Mouse (Mus musculus): Measurements from ENCODE around the gene Cdc123.

Cdc123 gene

DNA sequence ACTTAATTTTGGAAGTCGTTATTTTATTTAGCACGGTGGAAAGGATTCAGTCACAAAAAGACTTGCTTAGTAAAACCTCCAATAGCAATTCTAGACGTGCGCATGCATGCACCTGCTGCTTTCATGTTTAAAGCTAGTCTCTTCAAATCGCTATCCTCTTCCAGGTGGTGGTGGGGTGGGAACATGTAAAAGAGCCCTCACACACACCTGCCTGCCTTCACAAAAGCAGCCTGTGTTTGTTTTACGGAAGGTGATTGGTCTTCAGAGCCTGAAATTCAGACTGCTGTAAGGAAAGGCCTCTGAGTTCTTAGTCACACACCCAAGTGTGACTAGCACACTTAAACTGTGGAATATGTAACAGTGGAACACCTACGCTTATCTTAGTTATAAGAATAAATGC, 39.7 kb downstream of the Cdc123 start:
- no peak for DNase-seq (ENCODE audit: low read depth, low spot score)

DNA sequence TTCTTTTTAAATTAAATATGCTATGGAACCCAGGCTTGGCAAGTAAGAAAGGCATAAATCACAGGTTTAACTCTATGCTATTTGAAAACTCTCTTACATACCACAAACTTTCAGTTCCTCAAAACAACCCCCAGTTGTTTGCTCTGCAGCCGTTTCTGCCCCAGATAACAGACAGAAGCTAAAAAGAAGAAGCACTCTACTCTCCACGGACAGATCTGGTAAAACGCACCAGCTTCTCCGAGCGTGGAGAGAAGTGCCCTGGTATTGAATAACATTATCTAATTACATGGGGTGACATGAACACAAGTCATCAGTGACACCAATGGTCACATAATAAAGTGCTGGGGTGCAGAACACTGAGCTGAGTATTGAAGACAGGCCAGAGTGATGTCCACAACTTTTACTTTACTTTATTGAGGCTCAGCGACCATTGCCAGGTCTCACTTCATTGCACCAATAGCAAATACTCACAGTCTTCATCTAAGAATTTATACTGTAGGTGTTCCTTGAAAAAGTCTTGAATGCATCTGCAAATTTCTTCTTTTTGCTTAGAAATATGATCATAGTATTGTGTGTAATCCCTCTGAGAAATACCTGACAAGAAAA, 40.4 kb downstream of the Cdc123 start:
- DNase-seq (ENCODE audit: low read depth, low spot score), result no peak

DNA sequence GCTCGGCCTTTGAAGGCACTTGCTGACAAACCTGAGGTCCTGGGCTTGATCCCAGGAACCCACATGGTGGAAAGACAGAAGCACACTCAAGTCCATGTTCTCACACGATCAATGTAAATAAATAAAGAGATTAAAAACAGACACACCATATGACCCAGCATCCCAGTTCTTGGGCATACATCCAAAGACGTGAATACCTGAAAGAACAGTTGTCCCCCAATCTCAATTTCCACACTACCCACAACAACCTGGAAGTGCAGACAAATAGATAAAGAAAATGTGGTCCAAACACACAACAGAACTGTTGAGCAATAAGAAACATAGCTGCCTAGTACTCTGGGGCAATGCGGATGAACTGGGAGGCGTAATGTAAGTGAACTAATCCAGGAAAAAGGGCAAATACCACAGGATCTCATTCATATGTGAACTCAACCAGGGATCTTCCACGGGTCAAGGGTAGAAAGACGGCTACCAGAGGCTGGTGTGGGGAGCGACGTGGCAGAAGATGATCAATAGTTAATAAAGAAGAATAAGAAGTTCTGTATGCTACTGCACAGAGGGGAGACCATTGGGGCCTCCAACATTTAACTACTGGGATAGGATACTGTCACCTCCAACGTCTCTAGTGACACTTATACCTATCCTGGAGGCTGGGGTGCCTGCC, 42.9 kb downstream of the Cdc123 start:
- DNase-seq (ENCODE audit: low read depth, low spot score), result no peak

DNA sequence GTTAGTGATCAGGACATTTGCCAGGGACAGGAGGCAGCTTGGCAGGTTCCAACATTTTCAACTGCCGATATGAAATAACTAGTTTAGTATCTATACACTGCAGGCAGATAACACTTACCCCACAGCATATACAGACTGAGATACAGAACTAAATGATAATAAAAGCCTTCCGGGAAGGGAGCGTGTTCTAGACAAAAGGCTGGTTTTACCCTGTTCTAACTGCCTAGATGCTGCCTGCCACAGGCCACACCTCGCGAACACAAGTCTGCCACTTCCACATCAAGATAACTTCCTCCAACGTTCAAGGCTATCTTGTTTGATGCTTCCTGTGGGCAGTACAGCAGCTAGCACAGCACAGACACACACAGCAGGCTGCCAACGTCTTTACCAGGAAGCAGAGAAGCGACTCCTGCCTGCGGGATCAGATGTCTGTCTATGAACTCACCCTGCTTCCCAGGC, 43.8 kb downstream of the Cdc123 start:
- no peak for DNase-seq (ENCODE audit: low read depth, low spot score)

DNA sequence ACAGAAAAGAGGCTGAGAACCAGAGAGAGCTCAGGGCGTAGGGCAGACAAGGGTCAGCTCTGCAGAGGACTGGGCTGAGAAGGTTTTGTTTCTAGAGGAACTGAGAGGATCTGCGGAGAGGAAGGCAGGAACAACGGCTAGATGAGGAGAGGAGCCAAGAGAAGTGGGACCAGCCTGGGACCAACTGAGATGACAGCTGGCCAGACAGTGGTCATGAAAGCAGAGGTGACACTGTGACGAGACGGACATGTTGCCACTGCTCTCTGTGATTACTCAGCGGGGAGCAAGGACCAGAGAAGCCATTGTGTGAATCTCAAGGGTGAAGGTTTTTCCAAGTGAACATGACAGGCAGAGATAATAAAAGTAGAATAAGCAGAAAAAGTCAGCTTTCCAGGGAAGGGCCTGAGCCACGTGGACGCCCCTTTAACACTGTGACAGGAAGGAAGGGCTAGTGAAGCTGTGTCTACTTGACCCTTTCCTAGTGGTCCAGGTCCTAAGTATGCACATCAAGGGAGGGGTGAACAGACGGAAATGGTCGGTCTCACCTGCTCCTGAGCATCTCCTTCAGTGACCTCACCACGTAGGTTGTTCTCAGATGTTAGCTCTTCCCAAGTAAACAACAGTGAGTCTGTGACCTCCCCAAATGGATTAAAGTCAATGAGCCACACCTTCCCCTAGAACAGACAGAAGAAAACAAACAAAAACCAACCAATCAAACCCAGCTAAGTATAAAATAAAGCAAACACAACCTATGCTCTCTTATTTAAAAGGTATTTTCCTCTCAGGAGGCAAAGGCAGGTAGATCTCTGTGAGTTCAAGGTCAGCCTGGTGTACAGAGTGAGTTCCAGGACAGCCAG, 46.9 kb downstream of the Cdc123 start:
- DNase-seq (ENCODE audit: low read depth, low spot score), result no peak

DNA sequence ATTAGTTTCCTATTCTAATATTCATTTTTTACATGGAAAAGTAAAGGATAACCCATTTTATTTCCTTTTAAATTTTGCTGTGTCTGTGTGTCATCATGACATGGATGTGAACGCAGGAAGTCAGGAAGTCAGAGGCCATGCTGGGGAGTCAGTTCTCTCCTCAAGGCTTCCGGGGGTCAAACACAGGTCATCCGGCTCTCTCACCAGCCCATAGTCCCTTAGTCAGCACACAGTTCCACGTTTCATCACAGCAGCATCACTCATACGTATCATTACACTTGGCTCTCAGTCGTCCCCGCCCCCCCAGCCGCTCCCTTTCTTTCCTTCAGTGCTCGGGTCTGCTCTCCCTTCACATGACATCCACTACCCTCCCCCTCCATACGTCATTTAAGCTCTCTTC, 51.2 kb downstream of the Cdc123 start:
- DNase-seq (ENCODE audit: low read depth, low spot score), result no peak

DNA sequence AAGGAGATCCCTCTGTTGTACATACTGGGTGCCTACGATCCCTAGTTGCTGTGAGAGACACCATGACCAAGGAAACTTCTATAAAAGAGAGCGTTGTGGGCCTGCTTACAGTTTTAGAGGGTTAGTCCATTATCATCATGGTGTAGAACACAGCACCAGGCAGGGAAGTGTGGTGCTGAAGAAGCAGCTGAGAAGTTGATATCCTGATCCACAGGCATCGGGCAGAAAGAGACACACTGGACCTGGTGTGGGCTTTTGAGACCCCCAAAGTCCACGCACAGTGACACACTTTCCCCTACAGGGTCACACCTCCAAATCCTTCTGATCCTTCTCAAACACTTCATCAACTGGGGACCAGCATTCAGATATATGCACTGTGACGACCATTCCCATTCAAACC, 52.9 kb downstream of the Cdc123 start:
- no peak for DNase-seq (ENCODE audit: low read depth, low spot score)

DNA sequence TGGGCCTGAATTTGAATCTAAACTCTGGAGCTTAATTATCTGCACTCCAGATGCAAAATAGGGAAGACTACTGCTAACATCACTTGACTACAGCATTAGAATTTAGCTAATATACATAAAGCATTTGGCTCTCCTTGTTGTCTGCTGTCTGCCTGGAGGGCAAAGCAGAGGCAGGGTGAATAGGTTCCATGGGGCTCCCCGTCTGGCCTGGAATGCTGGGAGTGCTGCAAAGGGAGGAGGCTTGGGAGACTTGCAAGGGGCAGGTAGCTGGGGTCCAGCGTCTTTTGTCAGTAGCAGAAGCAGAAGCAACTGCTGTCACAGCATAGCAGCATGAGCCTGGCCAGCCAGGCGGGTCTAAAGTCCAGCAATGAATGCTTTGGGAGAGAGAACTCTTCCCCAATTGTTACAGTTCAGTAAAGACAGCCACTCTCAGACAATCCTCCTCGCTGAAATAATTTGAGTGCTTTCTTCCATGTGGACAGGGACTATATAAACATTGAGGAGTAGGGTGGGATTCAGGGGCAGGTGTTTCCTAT, 55.3 kb downstream of the Cdc123 start:
- no peak for DNase-seq (ENCODE audit: low read depth, low spot score)

DNA sequence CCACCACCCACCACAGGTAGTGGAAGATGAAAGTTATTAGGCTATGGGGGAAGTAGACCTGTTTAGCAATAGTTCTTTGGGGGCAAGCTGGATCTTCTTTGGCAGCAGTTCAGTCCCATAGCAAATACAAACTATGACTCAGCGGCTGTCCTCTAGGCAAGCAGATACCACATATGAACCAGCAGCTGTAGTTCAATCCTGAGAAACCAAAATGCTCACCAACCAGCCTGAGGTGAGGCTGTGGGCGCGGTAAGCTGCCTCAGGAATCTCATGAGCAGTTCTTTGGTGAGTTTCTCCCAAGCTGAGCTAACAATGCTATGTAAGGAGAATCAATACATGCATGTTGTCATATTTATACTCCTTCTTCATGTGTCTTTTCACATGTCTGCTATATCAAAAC, 57.6 kb downstream of the Cdc123 start:
- DNase-seq (ENCODE audit: low read depth, low spot score), result no peak

DNA sequence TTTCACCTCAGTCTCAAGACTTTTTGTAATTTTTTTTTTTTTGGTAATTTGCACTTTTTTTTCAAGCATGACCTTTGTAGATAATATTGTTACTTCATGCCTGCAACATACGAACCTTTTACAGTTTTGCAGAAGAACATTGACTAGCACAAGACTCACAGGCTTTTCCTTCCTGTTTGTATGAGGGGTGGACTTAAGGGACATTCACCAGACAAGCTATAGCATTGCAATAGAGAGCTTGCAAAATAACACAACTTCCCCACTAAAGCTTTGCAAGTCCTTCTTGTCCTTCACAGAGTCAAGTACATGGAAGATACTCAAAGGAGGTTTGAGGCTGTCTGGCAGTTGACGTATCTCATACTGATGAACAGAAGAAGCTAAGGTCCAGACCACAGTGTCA, 72.5 kb downstream of the Cdc123 start:
- DNase-seq (ENCODE audit: low read depth, low spot score), result no peak

DNA sequence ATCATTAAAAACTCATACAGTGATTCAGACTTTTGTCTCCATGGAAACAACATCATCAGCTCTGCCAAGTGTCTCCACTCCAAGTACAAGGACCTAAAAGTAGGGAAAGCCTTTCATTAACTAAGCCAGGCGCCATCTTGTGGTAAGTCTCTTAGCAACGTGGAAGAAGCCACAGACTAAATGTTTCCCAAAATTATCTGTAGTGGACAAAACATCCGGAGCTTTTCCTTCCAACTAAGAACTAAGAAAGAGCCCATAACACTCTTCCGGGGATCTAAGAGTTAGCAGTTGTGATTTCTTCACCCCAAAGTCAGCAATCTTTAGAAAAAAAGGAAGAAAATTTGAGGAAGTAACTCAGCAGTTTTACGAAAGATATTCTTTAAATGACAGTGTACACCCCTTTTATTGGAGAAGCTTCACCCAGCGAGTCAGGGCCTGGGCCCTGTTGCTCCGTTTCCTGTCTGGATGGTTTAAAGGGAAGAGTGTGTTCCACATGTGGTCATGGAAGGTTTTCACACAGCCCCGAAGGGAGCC, 74.2 kb downstream of the Cdc123 start:
- peak; percentile 45 for DNase-seq (ENCODE audit: low read depth, low spot score)

DNA sequence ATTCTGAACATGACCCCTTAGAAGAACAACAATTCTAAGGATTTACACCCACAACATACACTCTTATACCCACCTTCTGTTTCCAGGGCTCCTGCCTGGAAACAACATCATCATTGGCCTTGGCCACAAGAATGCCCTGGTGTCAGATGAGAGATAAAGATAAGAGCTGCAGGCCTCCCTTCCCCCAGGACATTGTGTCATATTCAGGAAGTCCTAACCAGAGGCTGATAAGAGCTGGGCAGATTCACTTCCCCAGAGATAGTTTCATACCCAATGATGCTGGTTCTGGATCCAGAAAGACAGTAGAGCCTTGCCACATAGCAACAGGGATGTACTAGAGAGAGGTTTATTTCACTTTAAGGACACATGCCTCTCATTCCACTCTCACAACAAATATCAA, 75.3 kb downstream of the Cdc123 start:
- DNase-seq (ENCODE audit: low read depth, low spot score), result no peak

DNA sequence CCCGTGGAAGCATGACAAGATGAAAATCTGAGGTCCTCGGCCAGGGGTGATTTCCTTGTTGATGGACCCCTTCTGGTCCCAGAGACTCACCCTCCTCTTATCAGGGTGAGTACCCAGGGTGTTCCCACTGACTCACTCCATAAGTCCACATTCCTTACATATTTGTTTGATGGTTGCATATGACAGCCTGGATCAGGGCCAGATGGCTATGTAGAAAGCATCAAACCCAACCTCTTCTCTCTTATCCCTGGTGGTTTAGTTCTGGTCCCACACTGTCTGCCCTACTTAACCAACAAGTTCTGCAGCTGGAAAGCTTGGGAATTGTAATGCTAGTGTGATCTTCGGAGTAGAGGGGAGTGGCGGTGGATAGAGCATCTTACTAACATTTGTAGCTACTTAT, 76.0 kb downstream of the Cdc123 start:
- no peak for DNase-seq (ENCODE audit: low read depth, low spot score)

DNA sequence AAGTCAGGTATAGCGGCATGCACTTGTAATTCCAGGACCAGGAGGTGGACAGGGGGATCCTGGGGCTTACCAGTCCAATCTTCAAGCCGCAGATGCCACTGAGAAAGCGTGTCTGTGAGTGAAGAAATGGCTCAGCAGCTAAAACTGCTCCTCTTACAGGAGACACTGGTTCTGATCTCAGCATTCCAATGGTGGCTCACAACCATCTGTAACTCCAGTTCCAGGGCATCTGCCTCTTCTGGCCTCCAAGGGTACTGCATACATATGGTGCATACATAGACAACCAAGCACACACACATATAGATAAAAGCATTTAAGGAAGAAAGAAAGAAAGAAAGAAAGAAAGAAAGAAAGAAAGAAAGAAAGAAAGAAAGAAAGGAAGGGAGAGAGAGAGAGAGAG, 82.9 kb downstream of the Cdc123 start:
- no peak for DNase-seq (ENCODE audit: low read depth, low spot score)

DNA sequence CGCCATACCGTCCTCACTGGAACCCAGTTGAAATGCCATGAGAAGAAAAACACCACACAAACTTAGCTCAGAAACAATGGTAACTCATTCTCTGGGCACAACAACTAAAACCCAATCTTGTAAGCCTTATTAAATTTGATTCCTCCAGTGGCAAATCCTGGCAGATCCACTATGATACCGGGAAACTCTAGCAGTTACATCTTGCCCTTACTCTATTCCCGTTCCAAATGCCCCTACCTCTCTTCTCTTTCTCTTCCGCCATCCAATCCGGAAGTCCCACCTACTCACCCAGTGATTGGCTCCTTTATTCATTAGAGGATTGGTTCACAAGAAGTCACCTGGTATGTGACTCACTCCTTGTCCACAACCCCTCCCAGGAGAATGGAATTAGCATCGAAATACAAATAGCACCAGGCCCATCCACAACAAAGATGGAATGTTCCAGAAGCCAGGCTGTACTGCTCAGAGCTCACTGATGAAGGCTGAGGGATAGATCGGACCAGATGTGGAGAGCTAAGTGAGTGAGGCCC, 84.4 kb downstream of the Cdc123 start:
- no peak for DNase-seq (ENCODE audit: low read depth, low spot score)

DNA sequence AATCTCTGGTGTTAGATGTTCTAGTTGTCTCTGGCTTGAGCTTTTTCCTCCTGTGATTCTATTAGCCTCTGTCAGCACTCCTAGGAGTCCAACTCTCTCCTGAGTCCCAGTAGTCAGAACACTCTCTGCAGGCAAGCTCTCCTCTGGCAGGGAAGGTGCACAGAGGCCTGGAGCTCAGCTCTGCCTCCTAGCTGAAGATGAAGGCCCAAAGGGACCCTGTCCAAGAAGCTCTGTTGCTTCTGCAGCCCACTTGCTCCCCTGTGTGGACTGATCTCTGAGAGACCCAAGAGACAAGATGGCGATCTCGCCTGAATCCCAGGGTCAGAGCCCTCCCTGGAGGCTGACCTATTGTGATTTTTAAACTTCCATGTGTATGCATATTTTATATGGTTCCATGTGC, 86.4 kb downstream of the Cdc123 start:
- DNase-seq (ENCODE audit: low read depth, low spot score), result no peak

DNA sequence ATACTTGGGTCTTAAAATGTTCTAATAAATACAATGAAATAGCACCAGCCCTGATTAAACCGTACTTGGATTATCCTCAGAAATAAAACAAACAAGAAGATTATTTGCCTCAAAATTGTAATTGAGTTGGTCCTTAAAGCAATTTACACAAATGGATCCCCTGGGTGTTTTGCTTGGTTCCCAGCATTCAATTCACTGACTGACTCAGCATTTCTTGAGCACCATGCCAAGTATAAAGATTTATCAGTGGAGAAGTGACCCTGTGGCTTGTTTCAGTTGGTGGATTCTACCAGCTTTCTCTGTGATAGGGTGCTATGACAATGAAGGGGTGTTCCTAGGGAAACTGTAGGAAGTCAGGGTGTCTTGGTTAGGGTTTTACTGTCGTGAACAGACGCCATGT, 94.1 kb downstream of the Cdc123 start:
- DNase-seq (ENCODE audit: low read depth, low spot score), result no peak

DNA sequence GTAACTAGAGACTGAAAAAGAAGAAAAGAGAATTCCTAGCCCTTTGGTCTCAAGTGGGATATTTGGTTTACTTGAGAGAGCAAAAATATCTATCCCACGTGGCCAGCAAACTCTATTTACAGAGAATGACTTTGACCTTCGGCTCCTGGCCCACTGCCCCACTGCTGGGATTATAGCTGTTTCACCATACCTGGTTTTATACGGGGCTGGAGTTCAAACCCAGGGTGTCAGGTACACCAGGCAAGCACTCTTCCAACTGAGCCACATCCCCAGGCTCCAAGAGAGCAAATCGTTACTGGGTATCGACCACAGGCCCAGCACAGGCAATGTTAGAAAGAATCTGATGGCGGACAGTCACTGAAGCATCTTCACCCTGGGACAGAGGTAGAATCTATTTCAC, 95.8 kb downstream of the Cdc123 start:
- no peak for DNase-seq (ENCODE audit: low read depth, low spot score)

DNA sequence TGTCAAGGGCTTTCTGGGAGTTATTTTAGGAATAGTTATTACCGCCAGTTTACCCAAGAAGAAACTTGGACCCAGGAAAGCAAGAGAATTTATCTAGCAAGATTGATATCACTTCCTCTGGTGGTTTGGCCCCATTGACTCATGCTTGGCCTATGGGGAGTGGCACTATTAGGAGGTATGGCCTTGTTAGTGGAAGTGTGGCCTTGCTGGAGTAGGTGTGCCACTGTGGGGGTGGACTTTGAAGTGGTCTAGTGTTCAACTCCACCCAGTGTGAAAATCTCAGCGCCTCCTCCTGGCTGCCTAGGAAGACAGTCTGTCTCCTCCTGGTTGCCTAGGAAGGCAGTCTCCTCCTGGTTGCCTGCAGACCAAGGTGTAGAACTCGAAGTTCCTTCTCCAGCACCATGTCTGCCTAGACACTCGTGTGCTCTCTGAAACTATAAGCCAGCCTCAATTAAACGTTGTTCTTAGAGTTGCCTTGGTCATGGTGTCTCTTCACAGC, 97.4 kb downstream of the Cdc123 start:
- no peak for DNase-seq (ENCODE audit: low read depth, low spot score)

DNA sequence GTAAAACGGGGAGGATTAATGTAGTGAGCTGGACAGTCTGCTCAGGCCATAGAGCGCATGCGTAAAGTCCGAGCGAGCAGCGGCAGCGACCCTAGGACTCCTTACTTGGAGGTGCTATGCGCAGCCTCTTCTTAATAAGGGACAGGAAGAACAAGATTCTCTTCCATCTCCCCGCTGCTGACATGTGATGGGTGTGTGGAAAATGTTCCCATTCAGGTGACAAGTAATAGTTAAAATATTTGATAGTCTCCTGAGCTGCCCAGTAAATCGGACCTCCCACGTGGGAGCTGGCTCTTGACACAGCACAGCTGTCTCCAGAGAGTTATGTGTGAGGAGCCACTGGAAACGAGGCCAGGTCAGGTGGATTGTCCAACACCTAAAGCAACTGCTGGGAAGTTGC, 98.4 kb downstream of the Cdc123 start:
- no peak for DNase-seq (ENCODE audit: low read depth, low spot score)
